Mouse (Mus musculus) G1E (cell line): ENCODE results near the gene Fbrs. TPM values are rescaled to one million over a fixed set of nuclear protein-coding genes. Genes with fewer than 3 reads are reported as not detected.
A peak's percentile ranks its signal among the peaks of the same experiment; 100 is the strongest.

Experiments
- ATAC-seq: 2 replicates; pipeline ENCODE4 v1.8.0; 2016; ENCODE audit warnings: mild to moderate bottlenecking; ENCODE audit not compliant: insufficient number of reproducible peaks, poor library complexity, low FRiP score, severe bottlenecking; ENCODE audit errors: extremely low read depth
- DNase-seq: peaks from one replicate; pipeline ENCODE4 v3.0.0; 2012; ENCODE audit warnings: low spot score
- H3K27me3 ChIP-seq: 2 replicates; pipeline ENCODE4 v1.6.1; 2012; ENCODE audit warnings: mild to moderate bottlenecking, low read length, inconsistent platforms; ENCODE audit not compliant: insufficient read depth
- H3K36me3 ChIP-seq: replicated peaks from 2 replicates; pipeline ENCODE3; 2012; ENCODE audit warnings: mild to moderate bottlenecking, inconsistent platforms
- H3K4me1 ChIP-seq: 2 replicates; pipeline ENCODE4 v1.6.1; 2012; ENCODE audit warnings: low read depth, low read length, inconsistent platforms, mixed read lengths; ENCODE audit not compliant: insufficient read depth
- H3K4me3 ChIP-seq: 2 replicates; pipeline ENCODE4 v1.5.1; 2012; ENCODE audit warnings: low read depth, mild to moderate bottlenecking, inconsistent platforms, low read length, moderate library complexity, mixed read lengths
- H3K9me3 ChIP-seq: replicated peaks from 2 replicates; pipeline ENCODE4 v1.6.1; 2012; ENCODE audit warnings: inconsistent platforms
- CTCF ChIP-seq: IDR thresholded peaks from 2 replicates; pipeline ENCODE4 v1.5.1; 2012; ENCODE audit warnings: low read depth, low read length, inconsistent platforms, mixed read lengths
- GATA1 ChIP-seq: IDR thresholded peaks from 2 replicates; pipeline ENCODE4 v1.6.1; 2012; ENCODE audit warnings: borderline replicate concordance, low read length, inconsistent platforms, mixed read lengths
- GATA2 ChIP-seq: IDR thresholded peaks from 2 replicates; pipeline ENCODE4 v1.6.1; 2012; ENCODE audit warnings: low read depth, low read length, inconsistent platforms, borderline replicate concordance
- POLR2AphosphoS5 ChIP-seq: IDR thresholded peaks from 2 replicates; pipeline ENCODE4 v1.6.1; 2012; ENCODE audit warnings: low read depth, low read length, inconsistent platforms; ENCODE audit not compliant: insufficient replicate concordance
- TAL1 ChIP-seq: conservative IDR thresholded peaks from 2 replicates; pipeline ENCODE4 v1.6.1; 2012; ENCODE audit warnings: low read depth, low read length, inconsistent platforms, mixed read lengths
- polyA plus RNA-seq: library from polyadenylated mRNA; stranded (reverse); fragments of >175 nt; gene quantifications from 2 replicates; pipeline ENCODE4 v1.2.3, GENCODE M21; 2012
- total RNA-seq, 2 experiments: library from RNA; stranded (forward) in 1 of 2; stranded (reverse) in 1 of 2; fragments of 200-1000 nt in 1 of 2; fragments of >200 nt in 1 of 2; fragmentation: Nextera tagmentation in 1 of 2; gene quantifications; 2 replicates each; pipeline ENCODE4 v1.2.3; 2014 to 2017

Gene Fbrs
- total RNA-seq (2014; fragmentation: Nextera tagmentation) (289 and 345 TPM in 2 replicates), total RNA-seq (2017) (13.5 and 16.3 TPM in 2 replicates), polyA plus RNA-seq (457 and 458 TPM in 2 replicates)

DNA sequence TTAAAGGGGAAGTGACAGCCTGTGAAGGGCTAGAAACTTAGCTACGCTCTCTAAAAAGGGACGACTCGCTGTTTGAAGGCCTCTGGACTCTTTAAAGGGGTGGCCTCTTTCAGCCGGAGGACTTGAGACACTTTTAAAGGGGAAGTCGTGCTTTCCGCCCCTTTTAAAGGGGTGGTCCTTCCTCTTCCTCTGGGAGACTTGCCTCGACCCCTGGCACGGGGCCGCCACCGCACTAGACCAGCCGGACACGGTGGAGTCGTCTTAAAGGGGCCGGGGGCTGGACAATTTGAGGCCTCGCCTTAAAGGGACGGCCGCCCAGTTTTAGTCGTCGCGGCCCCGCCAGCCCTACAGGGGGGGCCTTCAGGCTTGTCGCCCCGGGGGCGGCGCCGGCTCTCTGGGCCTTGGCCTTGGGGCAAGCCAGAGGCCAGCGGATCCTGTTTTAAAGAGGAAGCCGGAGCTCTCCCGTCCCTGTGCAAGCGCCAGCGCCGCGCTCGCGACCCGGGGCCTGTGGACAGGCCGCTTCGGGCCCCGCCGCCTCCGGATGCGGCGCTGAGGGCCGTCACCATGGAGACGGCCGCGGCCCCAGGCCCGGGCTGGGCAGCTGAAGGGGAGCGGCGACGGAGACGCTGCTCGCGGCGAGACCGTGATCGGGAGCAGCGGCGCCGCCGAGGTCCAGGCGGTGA, at the start of gene Fbrs:
TSS of gene Fbrs (plus strand) at position 565 of the 683 bp plus-strand sequence.
- Histone ChIP-seq H3K9me3 (no peaks in the 10 kb centered on the region), H3K4me3 (peak within 1 kb of the TSS; percentile 94), H3K36me3 (peaks cover 79% of the 10 kb centered on the region), H3K4me1 (peaks cover 67% of the 10 kb centered on the region), H3K27me3 (no peaks in the 10 kb centered on the region)
- TF ChIP-seq TAL1 (no peak), GATA1 (no peak), CTCF (no peak), POLR2AphosphoS5 (no peak), GATA2 (no peak)
- ATAC-seq (no peak), DNase-seq (peak; percentile 70)

DNA sequence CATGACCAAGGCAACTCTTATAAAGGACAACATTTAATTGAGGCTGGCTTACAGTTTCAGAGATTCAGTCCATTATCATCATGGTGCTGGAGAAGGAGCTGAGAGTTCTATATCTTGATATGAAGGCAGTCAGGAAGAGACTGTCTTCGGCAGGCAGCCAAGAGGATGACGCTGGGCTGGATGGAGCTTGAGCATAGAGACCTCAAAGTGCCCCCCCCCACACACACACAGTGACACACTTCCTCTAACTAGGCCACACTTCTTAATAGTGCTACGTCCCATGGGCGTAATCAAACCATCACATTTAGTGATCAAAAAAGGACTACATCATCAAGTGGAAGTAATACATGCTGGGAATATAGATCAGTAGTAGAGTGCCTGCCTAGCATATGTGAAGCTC, 43.8 kb upstream of the Fbrs start:
- no peak for ATAC-seq
- no peaks in the 10 kb centered on the region for H3K36me3 ChIP-seq
- TF ChIP-seq POLR2AphosphoS5, result no peak
- no peak for TF ChIP-seq TAL1
- no peak for TF ChIP-seq GATA1
- TF ChIP-seq CTCF, result no peak
- TF ChIP-seq GATA2, result no peak
- H3K9me3 ChIP-seq, result peaks cover 16% of the 10 kb centered on the region
- H3K4me3 ChIP-seq, result no peak overlapping the region
- no peaks in the 10 kb centered on the region for H3K4me1 ChIP-seq
- peaks cover 19% of the 10 kb centered on the region for H3K27me3 ChIP-seq
- DNase-seq, result no peak

DNA sequence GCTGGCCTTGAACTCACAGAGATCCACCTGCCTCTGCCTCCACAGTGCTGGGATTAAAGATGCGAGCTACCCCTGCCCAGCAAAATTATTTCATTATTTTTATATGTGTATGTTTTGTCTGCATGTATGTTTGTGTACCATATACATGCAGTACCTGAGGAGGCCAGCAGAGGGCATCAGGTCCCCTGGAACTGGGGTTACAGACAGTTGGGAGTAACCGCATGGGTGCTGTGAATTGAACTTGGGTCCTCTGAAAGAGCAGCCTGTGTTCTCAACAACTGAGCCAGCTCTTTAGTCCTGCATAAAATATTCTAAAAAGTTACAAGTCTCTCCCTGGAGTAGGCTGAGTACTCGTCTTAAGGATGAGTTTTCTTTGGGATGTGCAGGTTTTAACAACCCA, 41.3 kb upstream of the Fbrs start:
- H3K36me3 ChIP-seq, result peaks cover 13% of the 10 kb centered on the region
- TF ChIP-seq CTCF, result peak; percentile 47; the same call in 1 of the 2 replicates
- TF ChIP-seq TAL1, result no peak
- DNase-seq (no peak), ATAC-seq (no peak)
- no peaks in the 10 kb centered on the region for H3K4me1 ChIP-seq
- peaks cover 13% of the 10 kb centered on the region for H3K27me3 ChIP-seq
- H3K4me3 ChIP-seq, result no peak overlapping the region
- peaks cover 16% of the 10 kb centered on the region for H3K9me3 ChIP-seq

DNA sequence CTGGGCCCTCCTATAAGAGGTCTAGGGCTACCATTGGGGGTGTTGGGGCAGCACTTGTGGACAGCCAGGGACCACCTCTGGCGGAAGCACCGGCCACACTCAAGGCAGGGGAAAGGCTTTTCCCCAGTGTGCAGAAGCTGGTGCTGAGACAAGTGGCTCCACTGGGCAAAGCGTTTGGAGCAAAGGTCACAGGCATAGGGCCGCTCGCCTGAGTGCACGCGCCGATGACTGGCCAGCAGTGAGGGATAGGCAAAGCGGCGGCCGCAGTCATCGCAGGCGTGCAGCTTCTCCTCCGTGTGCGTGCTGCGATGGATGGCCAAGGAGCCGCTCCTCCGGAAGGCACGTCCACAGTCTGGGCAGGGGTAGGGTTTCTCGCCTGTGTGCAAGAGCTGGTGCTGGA, 35.0 kb upstream of the Fbrs start:
- H3K27me3 ChIP-seq, result no peaks in the 10 kb centered on the region

DNA sequence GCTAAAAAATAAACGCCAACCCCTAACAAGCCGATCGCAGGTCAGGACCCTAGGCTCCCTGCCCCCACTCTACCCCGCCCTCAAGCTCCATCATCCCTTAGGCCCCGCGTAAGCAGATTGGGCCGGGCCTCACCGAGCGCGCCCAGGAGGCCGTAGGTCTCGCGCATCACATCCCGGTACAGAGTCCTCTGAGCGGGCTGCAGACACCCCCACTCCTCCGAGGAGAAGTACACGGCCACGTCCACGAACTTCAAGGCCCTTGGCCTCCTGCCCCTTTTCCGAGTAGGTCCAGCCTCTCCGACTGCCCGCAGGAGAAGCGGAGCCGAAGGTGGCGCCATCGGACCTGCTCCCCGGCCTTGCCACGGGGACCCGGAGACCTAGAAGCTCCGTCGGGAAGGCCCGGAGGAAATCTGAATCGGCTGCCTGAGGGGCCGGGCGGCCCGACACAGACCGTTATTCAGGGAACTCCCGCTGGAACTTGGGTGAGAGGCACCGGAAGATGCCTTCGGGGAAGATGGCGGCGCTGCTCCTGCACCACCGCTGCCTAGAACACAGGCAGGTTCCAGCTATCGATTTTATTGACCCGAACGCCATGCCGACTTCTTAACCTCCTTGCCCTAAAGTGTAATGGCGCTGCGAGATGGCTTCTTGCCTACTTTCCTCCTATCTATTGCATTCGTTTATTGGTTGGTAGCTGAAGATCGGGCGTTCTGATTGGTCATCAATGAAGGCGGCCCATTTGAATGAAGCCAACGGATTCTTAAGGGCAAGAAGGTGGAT, 30.3 kb upstream of the Fbrs start, which contains the start of gene Zfp689:
TSS of gene Zfp689 (minus strand) at position 638 of the 780 bp plus-strand sequence.
- TF ChIP-seq TAL1 (no peak), POLR2AphosphoS5 (no peak; the same call in 1 of the 2 replicates), CTCF (no peak), GATA1 (no peak)
- Histone ChIP-seq H3K36me3 (peaks cover 76% of the 10 kb centered on the region), H3K27me3 (no peaks in the 10 kb centered on the region), H3K9me3 (no peaks in the 10 kb centered on the region), H3K4me3 (peak within 1 kb of the TSS; percentile 91), H3K4me1 (peaks cover 54% of the 10 kb centered on the region)
- peak; percentile 87 for DNase-seq
- peak; percentile 94 for ATAC-seq

More for the DNA sequence above, 35.0 kb upstream of the Fbrs start:
- ATAC-seq, result no peak
- Histone ChIP-seq H3K9me3 (peaks cover under 1% of the 10 kb centered on the region), H3K4me1 (peaks cover 15% of the 10 kb centered on the region), H3K36me3 (peaks cover 59% of the 10 kb centered on the region), H3K4me3 (no peak overlapping the region)
- no peak for TF ChIP-seq TAL1
- no peak for TF ChIP-seq CTCF
- no peak for TF ChIP-seq POLR2AphosphoS5
- no peak for TF ChIP-seq GATA2
- no peak for TF ChIP-seq GATA1
- no peak for DNase-seq

DNA sequence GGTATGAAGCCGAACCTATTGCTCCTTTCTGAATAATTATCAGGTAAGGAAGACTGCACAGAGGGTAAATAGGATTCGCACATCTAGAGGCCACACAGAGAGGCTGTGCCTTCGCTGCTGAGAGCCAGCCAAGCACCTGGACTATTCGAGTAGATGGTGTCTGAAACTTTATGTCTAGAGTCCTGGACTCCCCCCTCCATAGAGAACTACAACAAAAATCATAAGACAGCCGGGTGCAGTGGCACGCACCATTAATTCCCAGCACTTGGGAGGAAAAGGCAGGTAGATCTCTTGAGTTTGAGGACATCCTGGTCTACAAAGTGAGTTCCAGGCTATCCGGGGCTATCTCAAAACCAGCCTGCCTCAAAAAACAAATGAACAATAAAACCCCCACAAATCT, 29.0 kb upstream of the Fbrs start:
- Histone ChIP-seq H3K4me1 (peaks cover 56% of the 10 kb centered on the region), H3K36me3 (peaks cover 72% of the 10 kb centered on the region), H3K27me3 (no peaks in the 10 kb centered on the region), H3K9me3 (no peaks in the 10 kb centered on the region), H3K4me3 (peak overlapping the region; percentile 91)
- DNase-seq (no peak), ATAC-seq (no peak)
- TF ChIP-seq CTCF (no peak), GATA1 (no peak), GATA2 (no peak), TAL1 (no peak), POLR2AphosphoS5 (no peak)
